Mouse (Mus musculus) limb, embryonic 12.5 days (tissue): ENCODE data around the gene Pan2. TPM values are rescaled to one million over a fixed set of nuclear protein-coding genes. Genes with fewer than 3 reads are reported as not detected.
"Not testable (repeated sequence)": the region's sequence is repeated elsewhere in the genome, so short reads cannot be mapped to it uniquely, and the experiment has no call there.

ENCODE experiments used
- ATAC-seq: fragments of 200-750 bp; cut with Nextera tagmentation; 2 replicates; pipeline ENCODE4 v1.8.0; 2017; ENCODE audit warnings: low read depth, moderate TSS enrichment; ENCODE audit not compliant: insufficient number of reproducible peaks, insufficient read depth, low FRiP score, low TSS enrichment
- H3K27ac ChIP-seq: fragments of 300-500 bp; sonication (generic); 2 replicates; pipeline ENCODE4 v1.5.1; 2016; ENCODE audit warnings: mild to moderate bottlenecking, moderate library complexity
- H3K27me3 ChIP-seq: fragments of 300-500 bp; sonication (generic); 2 replicates; pipeline ENCODE4 v1.6.1; 2016; ENCODE audit warnings: mild to moderate bottlenecking, moderate library complexity
- H3K36me3 ChIP-seq: fragments of 300-500 bp; sonication (generic); 2 replicates; pipeline ENCODE4 v1.6.1; 2016; ENCODE audit warnings: mild to moderate bottlenecking, moderate library complexity
- H3K4me1 ChIP-seq: fragments of 300-500 bp; sonication (generic); replicated peaks from 2 replicates; pipeline ENCODE4 v1.6.1; 2016
- H3K4me2 ChIP-seq: fragments of 300-500 bp; sonication (generic); 2 replicates; pipeline ENCODE4 v1.6.1; 2016; ENCODE audit warnings: mild to moderate bottlenecking, moderate library complexity
- H3K4me3 ChIP-seq: fragments of 300-500 bp; sonication (generic); replicated peaks from 2 replicates; pipeline ENCODE4 v1.5.1; 2016; ENCODE audit warnings: mild to moderate bottlenecking
- H3K9ac ChIP-seq: fragments of 300-500 bp; sonication (generic); replicated peaks from 2 replicates; pipeline ENCODE4 v1.6.1; 2016; ENCODE audit warnings: mild to moderate bottlenecking, moderate library complexity
- H3K9me3 ChIP-seq: fragments of 300-500 bp; sonication (generic); 2 replicates; pipeline ENCODE4 v1.6.1; 2016; ENCODE audit warnings: mild to moderate bottlenecking, moderate library complexity
- WGBS: fragments of 180-500 bp; shearing (Covaris S2); methylation state at CpG from one replicate; pipeline ENCODE4 v1.1.7; 2016; 5-methylcytosine and 5-hydroxymethylcytosine counted together
- polyA plus RNA-seq: library from polyadenylated mRNA; unstranded; fragments of >200 nt; fragmentation: Nextera tagmentation; extraction: Ambion mirVana; gene quantifications from 2 replicates; pipeline ENCODE4 v1.2.1, GENCODE M21; 2016

Pan2 gene
- polyA plus RNA-seq = 42.3 and 42.5 TPM in 2 replicates

- peak within 1 kb of the TSS; percentile 85 for H3K9ac ChIP-seq
- H3K9me3 ChIP-seq = no peaks in the 10 kb centered on the region
- H3K4me3 ChIP-seq = peak within 1 kb of the TSS; percentile 55
- no peaks in the 10 kb centered on the region for H3K27me3 ChIP-seq
- peak; percentile 97 for ATAC-seq
- peaks cover 15% of the 10 kb centered on the region for H3K4me1 ChIP-seq
- peak within 1 kb of the TSS; percentile 69 for H3K4me2 ChIP-seq
- peaks cover 13% of the 10 kb centered on the region for H3K36me3 ChIP-seq
- WGBS = 2% methylated on average over 37 of the region's 37 CpGs
- H3K27ac ChIP-seq = peak within 1 kb of the TSS; percentile 89
Observed at GRCm38 (mm10) chr10:128303126-128304021, at the start of gene Pan2. Pan2 (plus strand) TSS chr10:128303335.

GRCm38 (mm10) chr10:128253677-128254255 lies 49.4 kb upstream of the Pan2 start, which contains the start of gene Apon:
Apon (plus strand) TSS chr10:128254096.
- H3K27me3 ChIP-seq = no peaks in the 10 kb centered on the region
- no peak within 1 kb of the TSS for H3K4me2 ChIP-seq
- H3K9me3 ChIP-seq = no peaks in the 10 kb centered on the region
- H3K9ac ChIP-seq = no peak within 1 kb of the TSS
- 90% methylated on average over 4 of the region's 4 CpGs for WGBS
- ATAC-seq = no peak
- H3K4me1 ChIP-seq = no peaks in the 10 kb centered on the region
- H3K36me3 ChIP-seq = peaks cover 53% of the 10 kb centered on the region
- no peak within 1 kb of the TSS for H3K4me3 ChIP-seq
- H3K27ac ChIP-seq = no peak within 1 kb of the TSS

GRCm38 (mm10) chr10:128255925-128256324 lies 47.2 kb upstream of the Pan2 start:
- 88% methylated on average over 8 of the region's 8 CpGs for WGBS
- Histone ChIP-seq H3K9me3 (no peaks in the 10 kb centered on the region), H3K9ac (no peak overlapping the region), H3K36me3 (peaks cover 31% of the 10 kb centered on the region), H3K4me1 (no peaks in the 10 kb centered on the region), H3K27ac (no peak overlapping the region), H3K27me3 (no peaks in the 10 kb centered on the region), H3K4me3 (no peak overlapping the region), H3K4me2 (no peak overlapping the region)
- ATAC-seq = no peak

GRCm38 (mm10) chr10:128256328-128256727 lies 46.8 kb upstream of the Pan2 start:
- H3K36me3 ChIP-seq = peaks cover 27% of the 10 kb centered on the region
- no peak overlapping the region for H3K9ac ChIP-seq
- no peak for ATAC-seq
- no peak overlapping the region for H3K4me2 ChIP-seq
- no peaks in the 10 kb centered on the region for H3K27me3 ChIP-seq
- no peak overlapping the region for H3K27ac ChIP-seq
- 76% methylated on average over 8 of the region's 8 CpGs for WGBS
- no peaks in the 10 kb centered on the region for H3K9me3 ChIP-seq
- no peaks in the 10 kb centered on the region for H3K4me1 ChIP-seq
- no peak overlapping the region for H3K4me3 ChIP-seq

- Histone ChIP-seq H3K4me2 (no peak overlapping the region), H3K4me1 (no peaks in the 10 kb centered on the region), H3K9me3 (no peaks in the 10 kb centered on the region), H3K27ac (no peak overlapping the region), H3K4me3 (no peak overlapping the region), H3K27me3 (no peaks in the 10 kb centered on the region), H3K9ac (no peak overlapping the region), H3K36me3 (peaks cover 5% of the 10 kb centered on the region; the same call in 1 of the 2 replicates)
- ATAC-seq = no peak
- 83% methylated on average over 4 of the region's 4 CpGs for WGBS
Observed at GRCm38 (mm10) chr10:128258953-128259352, 44.2 kb upstream of the Pan2 start.

- H3K36me3 ChIP-seq = no peaks in the 10 kb centered on the region
- H3K9me3 ChIP-seq = no peaks in the 10 kb centered on the region
- H3K27me3 ChIP-seq = no peaks in the 10 kb centered on the region
- WGBS = 88% methylated on average over 5 of the region's 5 CpGs
- H3K4me1 ChIP-seq = no peaks in the 10 kb centered on the region
- no peak for ATAC-seq
- no peak overlapping the region for H3K27ac ChIP-seq
- no peak overlapping the region for H3K9ac ChIP-seq
- H3K4me3 ChIP-seq = no peak overlapping the region
- no peak overlapping the region for H3K4me2 ChIP-seq
Observed at GRCm38 (mm10) chr10:128259946-128260345, 43.2 kb upstream of the Pan2 start.

- WGBS = 83% methylated on average over 7 of the region's 7 CpGs
- H3K27ac ChIP-seq, ATAC-seq: not testable (repeated sequence)
Observed at GRCm38 (mm10) chr10:128260376-128260775, 42.8 kb upstream of the Pan2 start.

GRCm38 (mm10) chr10:128262300-128262699 lies 40.8 kb upstream of the Pan2 start:
- no peaks in the 10 kb centered on the region for H3K4me1 ChIP-seq
- H3K27me3 ChIP-seq = no peaks in the 10 kb centered on the region
- WGBS = 81% methylated on average over 22 of the region's 22 CpGs
- no peak overlapping the region for H3K27ac ChIP-seq
- H3K9me3 ChIP-seq = no peaks in the 10 kb centered on the region
- H3K36me3 ChIP-seq = no peaks in the 10 kb centered on the region
- no peak overlapping the region for H3K4me3 ChIP-seq
- H3K9ac ChIP-seq = no peak overlapping the region
- ATAC-seq = no peak
- H3K4me2 ChIP-seq = no peak overlapping the region

More at GRCm38 (mm10) chr10:128260376-128260775, 42.8 kb upstream of the Pan2 start:
- not testable (repeated sequence) for H3K9ac ChIP-seq, H3K27me3 ChIP-seq, H3K4me1 ChIP-seq, H3K36me3 ChIP-seq, H3K4me2 ChIP-seq, H3K9me3 ChIP-seq, H3K4me3 ChIP-seq

GRCm38 (mm10) chr10:128263393-128264310 lies 39.5 kb upstream of the Pan2 start:
- no peak for ATAC-seq
- no peaks in the 10 kb centered on the region for H3K9me3 ChIP-seq

GRCm38 (mm10) chr10:128268371-128268770 lies 34.8 kb upstream of the Pan2 start, which contains the start of gene Apof:
Apof (plus strand) TSS chr10:128268671.
- no peaks in the 10 kb centered on the region for H3K36me3 ChIP-seq

More at GRCm38 (mm10) chr10:128263393-128264310, 39.5 kb upstream of the Pan2 start:
- WGBS = 74% methylated on average over 6 of the region's 6 CpGs
- Histone ChIP-seq H3K27ac (no peak overlapping the region), H3K4me3 (no peak overlapping the region), H3K9ac (no peak overlapping the region), H3K4me1 (no peaks in the 10 kb centered on the region), H3K27me3 (no peaks in the 10 kb centered on the region), H3K36me3 (no peaks in the 10 kb centered on the region), H3K4me2 (no peak overlapping the region)

More at GRCm38 (mm10) chr10:128268371-128268770, 34.8 kb upstream of the Pan2 start, which contains the start of gene Apof:
- H3K4me2 ChIP-seq = no peak within 1 kb of the TSS
- no peak within 1 kb of the TSS for H3K4me3 ChIP-seq
- no peak for ATAC-seq
- H3K4me1 ChIP-seq = 0 out of 2 replicates have a peak, but pooled peaks cover 3% of the 10 kb centered on the region
- H3K9me3 ChIP-seq = no peaks in the 10 kb centered on the region
- H3K27me3 ChIP-seq = no peaks in the 10 kb centered on the region
- H3K27ac ChIP-seq = no peak within 1 kb of the TSS
- no peak within 1 kb of the TSS for H3K9ac ChIP-seq
- WGBS = 76% methylated on average over 6 of the region's 6 CpGs
